Mouse (Mus musculus) spleen, adult 2 months (tissue): ENCODE data around the gene Gdf11. TPM values are rescaled to one million over a fixed set of nuclear protein-coding genes. Genes with fewer than 3 reads are reported as not detected.
A peak's percentile ranks its signal among the peaks of the same experiment; 100 is the strongest.

Experiments
- DNase-seq, 2 experiments: peaks; one replicate each; pipeline versions ENCODE4 v3.0.0 to v3.0.0-alpha.2; 2012 to 2021; ENCODE audit warnings: low spot score in 2 of 2, low read depth in 1 of 2
- H3K27ac ChIP-seq: fragments of 200-500 bp; 2 replicates; pipeline ENCODE4 v1.5.1; 2012; ENCODE audit warnings: low read length, inconsistent platforms; ENCODE audit not compliant: insufficient read depth
- H3K27me3 ChIP-seq: fragments of 200-500 bp; 2 replicates; pipeline ENCODE4 v1.6.1; 2012; ENCODE audit warnings: mild to moderate bottlenecking, moderate library complexity, low read length, inconsistent platforms; ENCODE audit not compliant: control insufficient read depth, insufficient read depth
- H3K36me3 ChIP-seq: fragments of 200-500 bp; 2 replicates; pipeline ENCODE4 v1.6.1; 2012; ENCODE audit warnings: mild to moderate bottlenecking, low read length, inconsistent platforms; ENCODE audit not compliant: control insufficient read depth, insufficient read depth
- H3K4me1 ChIP-seq: fragments of 200-500 bp; 2 replicates; pipeline ENCODE4 v1.6.1; 2011; ENCODE audit warnings: inconsistent platforms; ENCODE audit not compliant: control insufficient read depth, insufficient read depth, insufficient read length
- H3K4me3 ChIP-seq: fragments of 200-500 bp; 2 replicates; pipeline ENCODE4 v1.5.1; 2011; ENCODE audit warnings: mild to moderate bottlenecking, inconsistent platforms; ENCODE audit not compliant: insufficient read depth, insufficient read length; ENCODE audit errors: extremely low read depth
- CTCF ChIP-seq: fragments of 200-500 bp; IDR thresholded peaks from 2 replicates; pipeline ENCODE4 v1.5.1; 2011; ENCODE audit warnings: mild to moderate bottlenecking, inconsistent platforms; ENCODE audit not compliant: insufficient read depth, insufficient read length, insufficient replicate concordance; ENCODE audit errors: extremely low read depth
- POLR2A ChIP-seq: fragments of 200-500 bp; IDR thresholded peaks from 2 replicates; pipeline ENCODE4 v1.6.1; 2011; ENCODE audit warnings: low read depth, low read length, inconsistent platforms
- WGBS: fragments of 180-500 bp; shearing (Covaris S2); methylation state at CpG from one replicate; pipeline ENCODE4 v1.1.7; 2018; 5-methylcytosine and 5-hydroxymethylcytosine counted together
- polyA plus RNA-seq: library from polyadenylated mRNA; depleted of rRNA; stranded (reverse); fragments of >200 nt; gene quantifications from 2 replicates; pipeline ENCODE4 v1.2.3, GENCODE M21; 2012

Gene Gdf11
- polyA plus RNA-seq, 1 experiment, result 6.0 TPM

DNA sequence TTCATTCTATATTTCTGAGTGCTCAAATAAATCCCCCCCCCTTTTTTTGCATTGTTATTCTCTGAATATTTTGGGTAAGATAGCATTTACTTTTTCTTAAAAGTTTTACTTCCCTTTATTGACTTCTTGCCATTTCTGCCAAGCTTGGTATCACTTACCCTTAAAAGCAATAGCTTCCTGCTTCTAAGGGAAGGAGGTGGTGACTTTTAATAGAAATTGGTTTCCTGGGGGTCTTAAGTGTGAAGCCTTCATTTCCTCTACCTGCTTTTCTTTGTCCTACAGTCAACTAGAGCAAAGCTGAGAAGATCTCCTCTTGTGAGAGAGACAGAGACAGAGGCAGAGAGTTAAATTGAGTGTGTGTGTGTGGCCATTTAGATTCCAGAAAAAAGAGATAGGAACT, 30.3 kb downstream of the Gdf11 start:
- no peaks in the 10 kb centered on the region for H3K27me3 ChIP-seq
- H3K4me1 ChIP-seq, result peaks cover 4% of the 10 kb centered on the region
- H3K36me3 ChIP-seq, result peaks cover 6% of the 10 kb centered on the region
- no peak for TF ChIP-seq POLR2A
- peak in 1 of 2 experiments; percentile 9 for DNase-seq
- peak overlapping the region; percentile 23; the same call in 1 of the 2 replicates for H3K4me3 ChIP-seq
- peak overlapping the region; percentile 76; the same call in 1 of the 2 replicates for H3K27ac ChIP-seq

DNA sequence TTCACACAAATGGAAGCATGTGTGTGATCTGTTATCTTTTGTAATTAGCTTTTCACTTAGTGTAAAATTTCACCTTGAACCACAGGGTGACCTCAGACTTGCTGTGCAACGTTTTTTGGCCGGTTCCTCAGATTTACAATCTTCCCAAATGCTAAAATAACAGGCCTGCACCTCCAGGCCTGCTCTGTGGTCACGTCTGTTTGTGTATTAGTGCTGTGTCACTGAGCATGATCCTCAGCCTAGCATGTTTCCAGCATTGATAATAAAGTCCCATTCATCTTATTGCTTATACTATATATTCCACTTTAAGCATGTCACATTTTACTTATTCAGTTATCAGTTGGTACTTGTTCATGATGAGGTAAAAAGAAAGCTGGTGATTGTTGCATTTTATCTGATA, 41.2 kb downstream of the Gdf11 start:
- no peak for DNase-seq
- 71% methylated on average over 3 of the region's 3 CpGs for WGBS
- Histone ChIP-seq H3K36me3 (peaks cover 20% of the 10 kb centered on the region), H3K27me3 (no peaks in the 10 kb centered on the region), H3K4me3 (no peak overlapping the region), H3K27ac (no peak overlapping the region), H3K4me1 (no peaks in the 10 kb centered on the region)
- TF ChIP-seq POLR2A (no peak), CTCF (no peak)

- Histone ChIP-seq H3K4me3 (no peak overlapping the region), H3K27me3 (no peaks in the 10 kb centered on the region), H3K4me1 (no peaks in the 10 kb centered on the region), H3K27ac (no peak overlapping the region), H3K36me3 (peaks cover 21% of the 10 kb centered on the region)
- no peak for TF ChIP-seq POLR2A
- TF ChIP-seq CTCF, result no peak
- WGBS, result 91% methylated on average over 2 of the region's 2 CpGs
- DNase-seq, result no peak
These were observed 43.1 kb downstream of the Gdf11 start for GRCm38 (mm10) chr10:128848426-128848825.

DNA sequence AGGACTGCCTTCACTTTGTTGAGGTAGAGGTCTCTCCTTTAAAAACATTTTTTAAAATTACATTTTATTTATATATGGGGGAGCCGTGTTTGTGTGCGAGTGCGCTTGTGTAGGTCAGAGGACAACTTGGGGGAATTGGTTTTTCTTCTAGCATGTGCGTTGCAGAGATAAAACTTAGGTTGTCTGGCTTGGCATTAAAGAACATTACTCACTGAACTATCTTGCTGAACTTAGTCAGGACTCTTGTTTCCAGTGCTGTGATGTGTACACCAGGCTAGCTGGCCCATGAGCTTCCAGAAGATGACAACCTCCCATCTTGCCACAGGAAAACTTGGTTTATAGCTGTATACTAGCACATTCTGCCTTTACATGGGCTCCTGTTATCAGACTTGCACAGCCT, 44.9 kb downstream of the Gdf11 start:
- Histone ChIP-seq H3K27me3 (no peaks in the 10 kb centered on the region), H3K36me3 (peaks cover 26% of the 10 kb centered on the region), H3K4me1 (no peaks in the 10 kb centered on the region), H3K27ac (no peak overlapping the region), H3K4me3 (no peak overlapping the region)
- WGBS, result 92% methylated on average over 4 of the region's 4 CpGs
- no peak for DNase-seq
- TF ChIP-seq CTCF (no peak), POLR2A (no peak)

DNA sequence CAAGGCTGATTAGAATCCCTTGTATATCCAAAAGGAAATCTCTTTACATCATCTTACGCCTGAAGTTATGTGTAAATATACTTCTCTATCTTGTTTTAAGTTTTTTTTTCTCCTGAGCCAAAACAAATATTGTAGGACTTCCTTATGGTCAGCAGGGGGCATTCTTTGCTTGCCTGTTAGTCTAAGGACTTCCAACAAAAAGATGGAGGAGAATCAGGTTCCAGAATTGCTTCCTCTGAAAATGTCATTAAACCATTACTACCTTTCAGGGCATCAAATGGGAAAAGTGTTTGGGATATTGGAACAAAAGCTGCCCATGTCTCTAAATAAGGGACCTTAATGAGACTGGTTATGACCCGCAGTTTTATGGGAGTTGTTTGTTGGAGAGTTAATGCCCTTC, 46.0 kb downstream of the Gdf11 start:
- Histone ChIP-seq H3K27ac (no peak overlapping the region), H3K4me1 (no peaks in the 10 kb centered on the region), H3K27me3 (no peaks in the 10 kb centered on the region), H3K4me3 (no peak overlapping the region; the same call in 1 of the 2 replicates), H3K36me3 (peaks cover 31% of the 10 kb centered on the region)
- DNase-seq, result no peak
- WGBS, result 94% methylated on average over 2 of the region's 2 CpGs
- TF ChIP-seq POLR2A (no peak), CTCF (no peak)

- TF ChIP-seq POLR2A, result no peak
- no peak for TF ChIP-seq CTCF
- Histone ChIP-seq H3K27ac (no peak overlapping the region), H3K4me3 (no peak overlapping the region), H3K36me3 (peaks cover 28% of the 10 kb centered on the region), H3K4me1 (no peaks in the 10 kb centered on the region), H3K27me3 (no peaks in the 10 kb centered on the region)
- DNase-seq, result no peak
- WGBS, result 95% methylated on average over 5 of the region's 5 CpGs
These were observed 48.3 kb downstream of the Gdf11 start for GRCm38 (mm10) chr10:128843260-128843659.

DNA sequence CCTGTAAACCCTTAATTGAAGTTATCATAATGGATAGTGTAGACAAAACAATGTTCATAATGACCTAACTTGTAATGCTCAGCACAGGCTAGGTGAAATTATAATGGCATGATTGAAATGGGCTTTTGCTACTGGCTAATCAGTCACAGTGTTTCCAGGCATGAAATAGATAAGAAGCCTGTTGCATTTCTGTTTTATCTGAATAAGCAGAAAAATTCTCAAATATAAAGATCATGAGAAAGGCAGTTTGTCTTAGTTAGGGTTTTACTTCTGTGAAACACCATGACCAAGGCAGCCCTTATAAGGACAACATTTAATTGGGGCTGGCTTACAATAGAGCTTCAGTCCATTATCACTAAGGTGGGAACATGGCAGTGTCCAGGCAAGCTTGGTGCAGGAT, 50.9 kb downstream of the Gdf11 start:
- Histone ChIP-seq H3K4me1 (no peaks in the 10 kb centered on the region), H3K4me3 (no peak overlapping the region), H3K27me3 (no peaks in the 10 kb centered on the region), H3K36me3 (peaks cover 30% of the 10 kb centered on the region), H3K27ac (no peak overlapping the region)
- DNase-seq, result no peak
- TF ChIP-seq CTCF (no peak), POLR2A (no peak)
